Mouse (Mus musculus) spleen, postnatal 4 days (tissue): ENCODE data around the gene Atp4a.
A peak's percentile ranks its signal among the peaks of the same experiment; 100 is the strongest.

Experiments
- DNase-seq, 2 experiments: peaks; one replicate each; pipeline ENCODE4 v3.0.0; 2022; ENCODE audit warnings: low spot score in 2 of 2

The Atp4a gene

GRCm38 (mm10) chr7:30711942-30712341 is at the start of gene Atp4a:
Atp4a (plus strand) TSS chr7:30712209.
- no peak for DNase-seq

- peak; percentile 89 to 94 for DNase-seq
Observed at GRCm38 (mm10) chr7:30664529-30665200, 47.3 kb upstream of the Atp4a start, which contains the start of gene Haus5. Haus5 (minus strand) TSS chr7:30664994.

GRCm38 (mm10) chr7:30665321-30665720 is 46.7 kb upstream of the Atp4a start:
- no peak for DNase-seq

GRCm38 (mm10) chr7:30669229-30669628 is 42.8 kb upstream of the Atp4a start:
- DNase-seq, result no peak

GRCm38 (mm10) chr7:30671480-30671879 is 40.5 kb upstream of the Atp4a start, which contains the start of gene Pmis2:
Pmis2 (minus strand) TSS chr7:30671605.
- DNase-seq, result no peak

- DNase-seq, result no peak
Observed at GRCm38 (mm10) chr7:30678263-30678975, 33.6 kb upstream of the Atp4a start.

- no peak for DNase-seq
Observed at GRCm38 (mm10) chr7:30681897-30682296, 30.1 kb upstream of the Atp4a start.

- DNase-seq, result no peak
Observed at GRCm38 (mm10) chr7:30683425-30683824, 28.6 kb upstream of the Atp4a start.

GRCm38 (mm10) chr7:30688325-30688724 is 23.7 kb upstream of the Atp4a start:
- no peak for DNase-seq

GRCm38 (mm10) chr7:30698101-30698500 is 13.9 kb upstream of the Atp4a start:
- no peak for DNase-seq

- peak in 1 of 2 experiments; percentile 56 for DNase-seq
Observed at GRCm38 (mm10) chr7:30698589-30698988, 13.4 kb upstream of the Atp4a start, which contains the start of gene 2200002J24Rik. 2200002J24Rik (plus strand) TSS chr7:30698926.

GRCm38 (mm10) chr7:30706214-30706882 is 5.7 kb upstream of the Atp4a start:
- DNase-seq, result no peak

GRCm38 (mm10) chr7:30707441-30707840 is 4.6 kb upstream of the Atp4a start:
- no peak for DNase-seq

- peak; percentile 82 to 86 for DNase-seq
Observed at GRCm38 (mm10) chr7:30717006-30717715, 5.2 kb downstream of the Atp4a start.

GRCm38 (mm10) chr7:30717716-30718046 is 5.7 kb downstream of the Atp4a start:
- DNase-seq, result no peak

- DNase-seq, result no peak
Observed at GRCm38 (mm10) chr7:30719669-30720068, 7.7 kb downstream of the Atp4a start.

- DNase-seq, result no peak
Observed at GRCm38 (mm10) chr7:30721286-30721685, 9.3 kb downstream of the Atp4a start.

GRCm38 (mm10) chr7:30723274-30723953 is 11.4 kb downstream of the Atp4a start:
- DNase-seq, result no peak

GRCm38 (mm10) chr7:30728214-30728613 is 16.2 kb downstream of the Atp4a start:
- no peak for DNase-seq

- peak; percentile 23 to 59 for DNase-seq
Observed at GRCm38 (mm10) chr7:30728739-30729395, 16.9 kb downstream of the Atp4a start.
